Mouse (Mus musculus) right cerebral cortex, postnatal 10 days (tissue): ENCODE data around the gene Gm11487.
A peak's percentile ranks its signal among the peaks of the same experiment; 100 is the strongest.
"Not testable (repeated sequence)": the region's sequence is repeated elsewhere in the genome, so short reads cannot be mapped to it uniquely, and the experiment has no call there.

ENCODE experiments used
- DNase-seq, 2 experiments: peaks; one replicate each; pipeline ENCODE4 v3.0.0; 2021; ENCODE audit warnings: low spot score in 2 of 2

The Gm11487 gene

DNA sequence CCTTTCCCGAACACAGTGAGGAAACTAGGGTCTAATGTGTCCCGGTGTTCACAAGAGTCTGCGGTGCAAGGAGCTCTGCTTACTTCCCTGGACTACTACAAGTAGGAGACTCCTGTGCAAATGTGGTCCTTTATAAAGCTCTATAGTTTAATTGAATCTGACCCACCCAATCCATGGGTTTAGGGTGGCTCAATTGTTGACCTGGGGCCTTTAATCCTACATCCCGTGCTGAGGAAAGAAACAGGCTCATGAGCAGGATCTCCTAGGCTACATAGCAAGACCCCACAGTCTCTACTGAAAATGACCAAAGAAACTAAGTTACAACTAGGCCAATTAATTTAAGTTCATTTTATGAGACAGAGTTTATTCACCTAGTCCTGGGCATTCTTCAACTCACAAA is at the start of gene Gm11487:
Gene Gm11487, minus strand, starts transcription at position 101 of the 400 bp plus-strand sequence.
- DNase-seq = not testable (repeated sequence)

DNA sequence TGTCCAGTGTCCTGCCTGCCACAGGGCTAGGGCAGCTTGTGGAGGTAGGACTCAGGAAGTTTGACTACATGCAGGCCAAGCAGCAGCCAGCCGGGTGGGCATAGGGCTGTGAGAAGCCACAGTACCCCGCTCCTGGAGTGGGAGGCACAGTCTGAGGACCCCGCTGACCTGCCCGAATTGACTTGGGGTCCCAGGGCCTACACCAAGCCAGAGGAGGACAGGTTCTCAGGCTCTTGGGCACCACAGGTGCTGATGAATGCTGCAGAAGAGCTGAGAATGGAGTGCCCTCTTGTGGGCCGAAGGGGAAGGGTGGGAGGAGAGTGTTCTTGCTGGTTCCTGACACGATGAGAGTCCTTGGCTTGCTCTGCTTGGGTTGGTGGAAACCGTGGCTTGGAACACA is 39.8 kb upstream of the Gm11487 start:
- peak; percentile 22 to 32 for DNase-seq

DNA sequence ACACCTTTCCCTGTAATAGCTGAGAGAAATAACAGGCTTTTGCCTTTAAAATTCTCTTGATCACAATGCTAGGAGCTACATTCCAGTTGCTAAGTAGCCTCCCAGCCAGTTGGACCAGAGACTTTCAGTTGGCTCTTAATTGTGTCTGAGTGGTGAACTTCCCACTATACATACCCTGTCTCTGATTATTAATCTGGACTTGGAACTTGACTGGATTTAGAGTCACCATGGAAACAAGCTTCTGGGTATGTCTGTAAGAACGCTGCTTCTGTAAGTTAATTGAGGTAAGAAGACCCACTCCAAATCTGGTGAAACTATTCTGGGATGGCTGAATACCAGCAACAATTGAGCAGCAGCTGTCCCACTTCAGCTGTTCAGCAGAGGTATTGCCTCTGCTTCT is 37.7 kb upstream of the Gm11487 start:
- DNase-seq = peak in 1 of 2 experiments; percentile 24

DNA sequence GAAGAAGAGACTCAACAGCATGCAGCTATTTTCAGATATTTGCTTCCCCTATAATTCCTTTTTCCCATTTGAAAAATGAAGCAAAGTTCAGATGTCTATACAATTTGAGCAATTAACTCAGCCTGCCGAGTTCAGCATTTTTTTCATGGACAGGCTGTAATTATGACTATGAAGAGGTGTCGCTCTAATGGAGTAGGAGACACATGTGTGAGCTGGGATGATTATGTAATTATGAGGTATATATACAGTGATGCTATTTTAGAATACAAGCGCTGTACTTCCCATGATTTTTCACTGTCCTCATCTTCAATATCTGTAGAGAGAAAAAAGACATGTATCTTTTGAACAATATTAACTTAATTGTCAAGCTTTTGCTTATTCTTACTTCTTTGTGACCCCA is 21.0 kb upstream of the Gm11487 start:
- no peak for DNase-seq

DNA sequence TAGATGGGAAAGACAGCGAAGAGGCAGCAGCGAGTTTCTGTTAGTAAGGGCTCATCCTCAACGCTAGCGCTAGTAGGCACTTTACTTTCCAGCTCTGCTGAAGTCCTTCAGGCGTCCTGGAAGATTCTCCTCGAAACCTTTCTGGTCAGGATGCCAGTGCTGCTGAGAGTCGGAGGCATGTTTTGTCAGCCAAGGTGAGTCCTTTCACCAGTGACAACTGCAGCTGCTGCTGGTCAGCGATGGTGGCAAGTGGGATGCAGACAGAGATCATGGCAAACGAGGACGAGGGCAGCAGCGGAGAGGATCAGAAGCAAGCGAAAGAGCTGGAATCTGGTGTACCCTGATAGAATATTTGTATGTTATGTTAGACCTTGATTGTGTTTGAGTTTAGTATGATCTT is 18.2 kb upstream of the Gm11487 start:
- no peak for DNase-seq

DNA sequence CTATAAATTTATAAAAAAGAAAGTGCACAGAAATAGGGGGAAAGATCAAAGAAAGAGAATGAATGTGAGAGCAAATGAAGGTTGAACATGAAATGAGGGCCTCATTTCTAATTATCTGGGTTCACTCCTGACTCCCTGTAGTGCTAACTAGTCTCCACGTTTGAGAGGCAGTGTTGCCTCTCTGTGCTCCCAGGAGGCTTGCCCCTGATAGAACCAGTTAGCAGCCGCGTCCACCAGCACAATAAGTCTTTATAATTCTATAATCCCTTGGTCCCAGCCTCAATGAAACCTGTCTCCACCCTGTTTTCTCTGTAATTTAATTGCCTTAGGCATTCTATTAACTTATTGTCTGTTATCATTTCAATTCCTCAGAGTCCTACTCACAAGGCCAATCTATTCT is 38.3 kb downstream of the Gm11487 start:
- no peak for DNase-seq
